8 mouse cellular contexts compared by ENCODE assay signal in genomic region chr15:31601646-31602374, GRCm38 (mm10). TPM values are rescaled to one million over a fixed set of nuclear protein-coding genes. Genes with fewer than 3 reads are reported as not detected.
DNase-seq lines count a peak whose midpoint lies in the region; ATAC-seq lines count a peak whose summit lies in the region.

Cct5 (minus strand) TSS chr15:31601804.
Fam173b (plus strand) TSS chr15:31601852.

- H3K4me1 ChIP-seq in brown adipose tissue, adult 24 weeks (ENCODE audit: control insufficient read depth, insufficient read depth, insufficient read length, low read length), result peaks cover 16% of the 10 kb centered on the region; the same call in 1 of the 2 replicates
- H3K4me1 ChIP-seq in heart, embryonic 13.5 days, result peaks cover 42% of the 10 kb centered on the region
- H3K4me1 ChIP-seq in liver, embryonic 12.5 days, result peaks cover 39% of the 10 kb centered on the region
- H3K4me1 ChIP-seq in stomach, embryonic 15.5 days, result peaks cover 18% of the 10 kb centered on the region

- peak within 1 kb of the TSS; percentile 95 for H3K27ac ChIP-seq in brown adipose tissue, adult 24 weeks (replicated peaks; ENCODE audit: low read depth, low read length)
- H3K27ac ChIP-seq in heart, embryonic 13.5 days (replicated peaks), result peak within 1 kb of the TSS; percentile 89
- peak within 1 kb of the TSS; percentile 87 for H3K27ac ChIP-seq in liver, embryonic 12.5 days
- H3K27ac ChIP-seq in stomach, embryonic 15.5 days, result peak within 1 kb of the TSS; percentile 97

- under 1% methylated on average over 63 of the region's 63 CpGs for WGBS in heart, embryonic 13.5 days
- WGBS in liver, embryonic 12.5 days (ENCODE audit: insufficient replicate concordance), result under 1% methylated on average over 63 of the region's 63 CpGs
- under 1% methylated on average over 63 of the region's 63 CpGs for WGBS in stomach, embryonic 15.5 days

- no peaks in the 10 kb centered on the region for H3K9me3 ChIP-seq in heart, embryonic 13.5 days
- H3K9me3 ChIP-seq in liver, embryonic 12.5 days (replicated peaks), result no peaks in the 10 kb centered on the region
- no peaks in the 10 kb centered on the region for H3K9me3 ChIP-seq in stomach, embryonic 15.5 days

- peak within 1 kb of the TSS; percentile 98 for H3K4me2 ChIP-seq in heart, embryonic 13.5 days
- H3K4me2 ChIP-seq in liver, embryonic 12.5 days, result peak within 1 kb of the TSS; percentile 79
- peak within 1 kb of the TSS; percentile 67 for H3K4me2 ChIP-seq in stomach, embryonic 15.5 days

- peak; percentile 82 for ATAC-seq in heart, embryonic 13.5 days (ENCODE audit: extremely low read depth, insufficient number of reproducible peaks, low FRiP score, low TSS enrichment)
- peak; percentile 85 for ATAC-seq in liver, embryonic 12.5 days
- peak; percentile 87 for ATAC-seq in stomach, embryonic 15.5 days (ENCODE audit: insufficient read depth, low FRiP score, low read depth)

- H3K9ac ChIP-seq in heart, embryonic 13.5 days, result peak within 1 kb of the TSS; percentile 97
- peak within 1 kb of the TSS; percentile 90 for H3K9ac ChIP-seq in liver, embryonic 12.5 days
- peak within 1 kb of the TSS; percentile 90 for H3K9ac ChIP-seq in stomach, embryonic 15.5 days

- H3K36me3 ChIP-seq in heart, embryonic 13.5 days, result peaks cover 13% of the 10 kb centered on the region
- H3K36me3 ChIP-seq in liver, embryonic 12.5 days, result peaks cover 20% of the 10 kb centered on the region
- H3K36me3 ChIP-seq in stomach, embryonic 15.5 days, result no peaks in the 10 kb centered on the region

- peak; percentile 99 for DNase-seq in CD4-positive, CD25-positive, alpha-beta regulatory T cell, adult 2 months (ENCODE audit: low read depth, low spot score)
- peak; percentile 73 for DNase-seq in fat pad, adult 2 months (ENCODE audit: extremely low read depth, low read depth, low spot score)
- DNase-seq in kidney, postnatal 10 days, result peak; percentile 97
- DNase-seq in natural killer cell, adult 2 months (ENCODE audit: low spot score in 2 of 2), result peak; percentile 98 to 99

- peak within 1 kb of the TSS; percentile 86 for H3K4me3 ChIP-seq in brown adipose tissue, adult 24 weeks (ENCODE audit: insufficient read depth, low read depth, low read length)
- peak within 1 kb of the TSS; percentile 97 for H3K4me3 ChIP-seq in heart, embryonic 13.5 days
- peak within 1 kb of the TSS; percentile 88 for H3K4me3 ChIP-seq in liver, embryonic 12.5 days
- H3K4me3 ChIP-seq in stomach, embryonic 15.5 days (replicated peaks), result peak within 1 kb of the TSS; percentile 82

- no peaks in the 10 kb centered on the region for H3K27me3 ChIP-seq in heart, embryonic 13.5 days (replicated peaks)
- H3K27me3 ChIP-seq in liver, embryonic 12.5 days (replicated peaks), result no peaks in the 10 kb centered on the region
- no peaks in the 10 kb centered on the region for H3K27me3 ChIP-seq in stomach, embryonic 15.5 days (replicated peaks)

RNA-seq across cellular contexts. Expression of gene Cct5, which starts in this region (rescaled TPM):
- 134 and 155 TPM in 2 replicates for polyA plus RNA-seq in brown adipose tissue, adult 24 weeks (2012; ENCODE audit: insufficient read depth, insufficient read length, missing spikeins)
- polyA plus RNA-seq in heart, embryonic 13.5 days (2015; fragmentation: Nextera tagmentation; extraction: Ambion mirVana), result 362 and 387 TPM in 2 replicates
- polyA plus RNA-seq in liver, embryonic 12.5 days (2016; fragmentation: Nextera tagmentation; extraction: Ambion mirVana), result 472 and 504 TPM in 2 replicates
- 457 and 489 TPM in 2 replicates for polyA plus RNA-seq in stomach, embryonic 15.5 days (2015; fragmentation: Nextera tagmentation; extraction: Ambion mirVana)

RNA-seq across cellular contexts. Expression of gene Fam173b, which starts in this region (rescaled TPM):
- 16.8 and 26.4 TPM in 2 replicates for polyA plus RNA-seq in brown adipose tissue, adult 24 weeks (2012; ENCODE audit: insufficient read depth, insufficient read length, missing spikeins)
- polyA plus RNA-seq in heart, embryonic 13.5 days (2015; fragmentation: Nextera tagmentation; extraction: Ambion mirVana), result 12.7 and 14.3 TPM in 2 replicates
- 10.0 and 10.6 TPM in 2 replicates for polyA plus RNA-seq in liver, embryonic 12.5 days (2016; fragmentation: Nextera tagmentation; extraction: Ambion mirVana)
- 11.9 and 15.1 TPM in 2 replicates for polyA plus RNA-seq in stomach, embryonic 15.5 days (2015; fragmentation: Nextera tagmentation; extraction: Ambion mirVana)

Comparison
In these comparisons a context has a peak if more than half of its experiments do, and no peak if none do; other contexts are left out.
1. Peak in every context shown above with its lines: DNase-seq, ATAC-seq, H3K4me3 ChIP-seq and H3K27ac ChIP-seq.